Mouse (Mus musculus) lung, postnatal 0 days (tissue): ENCODE results near the gene Medag. TPM values are rescaled to one million over a fixed set of nuclear protein-coding genes. Genes with fewer than 3 reads are reported as not detected.
A peak's percentile ranks its signal among the peaks of the same experiment; 100 is the strongest.

Experiments used
- ATAC-seq: fragments of 200-750 bp; cut with Nextera tagmentation; 2 replicates; pipeline ENCODE4 v1.8.0; 2017; ENCODE audit warnings: moderate library complexity
- DNase-seq: peaks from one replicate; pipeline ENCODE4 v3.0.0-alpha.2; 2016; ENCODE audit warnings: low spot score
- H3K27ac ChIP-seq: fragments of 300-500 bp; sonication (generic); 2 replicates; pipeline ENCODE4 v1.5.1; 2014; ENCODE audit warnings: antibody characterized with exemption, mild to moderate bottlenecking, low read length, mixed read lengths
- H3K27me3 ChIP-seq: fragments of 300-500 bp; sonication (generic); replicated peaks from 2 replicates; pipeline ENCODE4 v1.6.1; 2014; ENCODE audit warnings: low read length, mixed read lengths; ENCODE audit not compliant: insufficient read depth
- H3K36me3 ChIP-seq: fragments of 300-500 bp; sonication (generic); 2 replicates; pipeline ENCODE4 v1.6.1; 2014; ENCODE audit warnings: low read length, mixed read lengths; ENCODE audit not compliant: insufficient read depth
- H3K4me1 ChIP-seq: fragments of 300-500 bp; sonication (generic); 2 replicates; pipeline ENCODE4 v1.6.1; 2014; ENCODE audit warnings: antibody characterized with exemption, low read depth, low read length, mixed read lengths; ENCODE audit not compliant: insufficient read depth
- H3K4me2 ChIP-seq: fragments of 300-500 bp; sonication (generic); replicated peaks from 2 replicates; pipeline ENCODE4 v1.6.1; 2014; ENCODE audit warnings: low read depth, mild to moderate bottlenecking, low read length, moderate library complexity, mixed read lengths
- H3K4me3 ChIP-seq: fragments of 300-500 bp; sonication (generic); 2 replicates; pipeline ENCODE4 v1.5.1; 2014; ENCODE audit warnings: low read depth, low read length
- H3K9ac ChIP-seq: fragments of 300-500 bp; sonication (generic); replicated peaks from 2 replicates; pipeline ENCODE4 v1.6.1; 2014; ENCODE audit warnings: low read depth, mild to moderate bottlenecking
- H3K9me3 ChIP-seq: fragments of 300-500 bp; sonication (generic); 2 replicates; pipeline ENCODE4 v1.6.1; 2016; ENCODE audit warnings: low read length, mixed read lengths
- CTCF ChIP-seq: IDR thresholded peaks from 2 replicates; pipeline ENCODE4 v1.5.1; 2016; ENCODE audit warnings: antibody characterized with exemption, mild to moderate bottlenecking
- EP300 ChIP-seq: IDR thresholded peaks from 2 replicates; pipeline ENCODE4 v1.6.1; 2016; ENCODE audit warnings: antibody characterized with exemption, mild to moderate bottlenecking, control low read depth
- WGBS: fragments of 180-500 bp; shearing (Covaris S2); extraction: QIAGEN DNeasy Blood & Tissue Kit; methylation state at CpG from one replicate; pipeline ENCODE4 v1.1.7; 2014; 5-methylcytosine and 5-hydroxymethylcytosine counted together
- polyA plus RNA-seq: library from polyadenylated mRNA; unstranded; fragments of >200 nt; fragmentation: Nextera tagmentation; extraction: Ambion mirVana; gene quantifications from 2 replicates; pipeline ENCODE4 v1.2.1, GENCODE M21; 2015

The Medag gene
- polyA plus RNA-seq, 1 experiment from 2014 or later: 2.0 TPM

- TF ChIP-seq CTCF (no peak), EP300 (no peak)
- DNase-seq (no peak), ATAC-seq (no peak)
- Histone ChIP-seq H3K9ac (no peak overlapping the region), H3K27ac (no peak overlapping the region), H3K27me3 (0 out of 2 replicates have a peak, but pooled peaks cover 2% of the 10 kb centered on the region), H3K9me3 (no peaks in the 10 kb centered on the region), H3K4me1 (peaks cover 2% of the 10 kb centered on the region; the same call in 1 of the 2 replicates), H3K4me2 (no peak overlapping the region), H3K4me3 (no peak overlapping the region), H3K36me3 (no peaks in the 10 kb centered on the region)
- 71% methylated on average over 8 of the region's 8 CpGs for WGBS
These were observed 4.7 kb upstream of the Medag start for GRCm38 (mm10) chr5:149406791-149407276.

GRCm38 (mm10) chr5:149409502-149409901 lies 2.0 kb upstream of the Medag start:
- no peak for DNase-seq
- 0 out of 2 replicates have a peak, but pooled peaks cover 2% of the 10 kb centered on the region for H3K27me3 ChIP-seq
- H3K4me3 ChIP-seq: no peak overlapping the region
- H3K9me3 ChIP-seq: no peaks in the 10 kb centered on the region
- peaks cover 4% of the 10 kb centered on the region; the same call in 1 of the 2 replicates for H3K4me1 ChIP-seq
- H3K36me3 ChIP-seq: no peaks in the 10 kb centered on the region
- H3K9ac ChIP-seq: no peak overlapping the region
- H3K4me2 ChIP-seq: no peak overlapping the region
- TF ChIP-seq EP300 (no peak), CTCF (no peak)
- ATAC-seq: no peak
- H3K27ac ChIP-seq: no peak overlapping the region
- 88% methylated on average over 3 of the region's 3 CpGs for WGBS

GRCm38 (mm10) chr5:149412194-149412575 lies 636 bp downstream of the Medag start:
- Histone ChIP-seq H3K9me3 (no peaks in the 10 kb centered on the region), H3K27ac (no peak overlapping the region), H3K4me3 (peak overlapping the region; percentile 23; the same call in 1 of the 2 replicates), H3K27me3 (0 out of 2 replicates have a peak, but pooled peaks cover 2% of the 10 kb centered on the region), H3K36me3 (no peaks in the 10 kb centered on the region), H3K9ac (peak overlapping the region; percentile 26; the same call in 1 of the 2 replicates), H3K4me2 (peak overlapping the region; percentile 53), H3K4me1 (peaks cover 4% of the 10 kb centered on the region; the same call in 1 of the 2 replicates)
- TF ChIP-seq EP300 (no peak), CTCF (no peak)
- DNase-seq (no peak), ATAC-seq (no peak)
- 34% methylated on average over 11 of the region's 11 CpGs for WGBS

- ATAC-seq (no peak), DNase-seq (no peak)
- Histone ChIP-seq H3K9me3 (no peaks in the 10 kb centered on the region), H3K4me2 (no peak overlapping the region), H3K9ac (no peak overlapping the region), H3K27ac (no peak overlapping the region), H3K27me3 (0 out of 2 replicates have a peak, but pooled peaks cover 2% of the 10 kb centered on the region), H3K4me1 (peaks cover 4% of the 10 kb centered on the region; the same call in 1 of the 2 replicates), H3K4me3 (no peak overlapping the region), H3K36me3 (no peaks in the 10 kb centered on the region)
- no peak for TF ChIP-seq CTCF
- TF ChIP-seq EP300: no peak
- 91% methylated on average over 10 of the region's 10 CpGs for WGBS
These were observed 1.1 kb downstream of the Medag start for GRCm38 (mm10) chr5:149412671-149413070.

- DNase-seq: no peak
- 0 out of 2 replicates have a peak, but pooled peaks cover 2% of the 10 kb centered on the region for H3K27me3 ChIP-seq
- H3K36me3 ChIP-seq: no peaks in the 10 kb centered on the region
These were observed 3.0 kb downstream of the Medag start for GRCm38 (mm10) chr5:149414369-149415167.

GRCm38 (mm10) chr5:149417381-149417780 lies 5.8 kb downstream of the Medag start:
- ATAC-seq: no peak
- no peak overlapping the region for H3K9ac ChIP-seq

More at GRCm38 (mm10) chr5:149414369-149415167, 3.0 kb downstream of the Medag start:
- no peak overlapping the region for H3K4me3 ChIP-seq
- no peak for ATAC-seq
- peaks cover 4% of the 10 kb centered on the region; the same call in 1 of the 2 replicates for H3K4me1 ChIP-seq
- no peak overlapping the region for H3K27ac ChIP-seq
- TF ChIP-seq EP300: no peak
- TF ChIP-seq CTCF: no peak
- H3K4me2 ChIP-seq: no peak overlapping the region
- H3K9me3 ChIP-seq: no peaks in the 10 kb centered on the region
- no peak overlapping the region for H3K9ac ChIP-seq
- 59% methylated on average over 9 of the region's 9 CpGs for WGBS

More at GRCm38 (mm10) chr5:149417381-149417780, 5.8 kb downstream of the Medag start:
- Histone ChIP-seq H3K4me2 (no peak overlapping the region), H3K9me3 (no peaks in the 10 kb centered on the region), H3K36me3 (no peaks in the 10 kb centered on the region), H3K27me3 (no peaks in the 10 kb centered on the region), H3K4me3 (no peak overlapping the region), H3K4me1 (no peaks in the 10 kb centered on the region), H3K27ac (no peak overlapping the region)
- 97% methylated on average over 4 of the region's 4 CpGs for WGBS
- no peak for DNase-seq
- no peak for TF ChIP-seq EP300
- TF ChIP-seq CTCF: peak; percentile 56
